Mouse (Mus musculus) cerebellum, adult 2 months (tissue): ENCODE measurements around the gene Psme3.

Source experiments
- CTCF ChIP-seq: fragments of 200-500 bp; IDR thresholded peaks from 2 replicates; pipeline ENCODE4 v1.5.1; 2011; ENCODE audit warnings: low read depth, mild to moderate bottlenecking, control low read depth, low read length, moderate library complexity, borderline replicate concordance; ENCODE audit not compliant: insufficient read depth
- POLR2A ChIP-seq: fragments of 200-500 bp; IDR thresholded peaks from 2 replicates; pipeline ENCODE4 v1.6.1; 2011; ENCODE audit warnings: low read length, control low read depth, borderline replicate concordance; ENCODE audit not compliant: insufficient read depth

DNA sequence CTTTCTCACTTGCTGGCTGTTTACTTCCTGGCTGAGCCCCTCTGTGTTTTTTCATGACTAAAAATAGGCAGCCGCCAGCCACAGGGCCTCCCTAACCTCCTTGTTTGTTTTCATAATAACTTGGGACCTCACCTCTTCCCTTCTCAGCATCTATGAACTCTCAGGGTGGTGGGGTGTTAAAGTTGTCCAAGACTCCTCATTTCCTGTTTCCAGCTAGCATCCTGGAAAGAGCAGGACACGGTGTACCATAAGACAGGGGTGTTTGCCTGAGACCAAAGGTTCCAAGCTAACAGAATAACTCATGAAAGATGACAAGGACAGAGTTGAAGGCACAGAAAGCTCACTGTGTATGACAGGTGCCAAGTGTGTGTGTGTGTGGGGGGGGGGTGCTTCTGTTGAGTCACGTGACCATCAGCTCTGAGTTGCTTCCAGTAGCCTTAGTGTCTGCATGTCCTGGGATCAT, 44.7 kb downstream of the Psme3 start:
- no peak for TF ChIP-seq CTCF
- no peak for TF ChIP-seq POLR2A
